Mouse (Mus musculus) olfactory bulb, adult 2 months (tissue): ENCODE data around the gene Kcnab3. TPM values are rescaled to one million over a fixed set of nuclear protein-coding genes. Genes with fewer than 3 reads are reported as not detected.
A peak's percentile ranks its signal among the peaks of the same experiment; 100 is the strongest.

Experiments
- H3K27ac ChIP-seq: fragments of 200-500 bp; 2 replicates; pipeline ENCODE4 v1.5.1; 2012; ENCODE audit warnings: low read depth, low read length; ENCODE audit not compliant: insufficient read depth
- H3K4me1 ChIP-seq: fragments of 200-500 bp; 2 replicates; pipeline ENCODE4 v1.6.1; 2012; ENCODE audit warnings: low read length; ENCODE audit not compliant: control insufficient read depth, insufficient read depth
- H3K4me3 ChIP-seq: fragments of 200-500 bp; 2 replicates; pipeline ENCODE4 v1.5.1; 2012; ENCODE audit warnings: mild to moderate bottlenecking, low read depth, low read length, moderate library complexity; ENCODE audit not compliant: insufficient read depth
- CTCF ChIP-seq: fragments of 200-500 bp; IDR thresholded peaks from 2 replicates; pipeline ENCODE4 v1.5.1; 2012; ENCODE audit warnings: low read depth, mild to moderate bottlenecking, low read length, moderate library complexity; ENCODE audit not compliant: insufficient read depth
- POLR2A ChIP-seq: fragments of 200-500 bp; IDR thresholded peaks from 2 replicates; pipeline ENCODE4 v1.6.1; 2012; ENCODE audit warnings: mild to moderate bottlenecking, low read depth, low read length, moderate library complexity; ENCODE audit not compliant: insufficient read depth
- WGBS: fragments of 180-500 bp; shearing (Covaris S2); methylation state at CpG from one replicate; pipeline ENCODE4 v1.1.7; 2018; 5-methylcytosine and 5-hydroxymethylcytosine counted together
- polyA plus RNA-seq: library from polyadenylated mRNA; stranded (reverse); fragments of >200 nt; gene quantifications from 2 replicates; pipeline ENCODE4 v1.2.4, GENCODE M21; 2012; ENCODE audit warnings: low replicate concordance; ENCODE audit not compliant: missing spikeins, insufficient read depth, insufficient read length

The Kcnab3 gene
- not detected in 2 replicates for polyA plus RNA-seq

- Histone ChIP-seq H3K4me3 (peak within 1 kb of the TSS; percentile 69), H3K27ac (peak within 1 kb of the TSS; percentile 60), H3K4me1 (peaks cover 36% of the 10 kb centered on the region)
- TF ChIP-seq CTCF, result no peak
- TF ChIP-seq POLR2A, result peak; percentile 83
- WGBS, result 7% methylated on average over 26 of the region's 26 CpGs
Observed at GRCm38 (mm10) chr11:69325628-69326407, at the start of gene Kcnab3. Kcnab3 (plus strand) TSS chr11:69326258.

- Histone ChIP-seq H3K27ac (no peak overlapping the region), H3K4me3 (no peak overlapping the region), H3K4me1 (peaks cover 6% of the 10 kb centered on the region)
- no peak for TF ChIP-seq POLR2A
- no peak for TF ChIP-seq CTCF
- WGBS, result 76% methylated on average over 5 of the region's 5 CpGs
Observed at GRCm38 (mm10) chr11:69277267-69277666, 48.8 kb upstream of the Kcnab3 start.

- H3K4me3 ChIP-seq, result no peak overlapping the region
- TF ChIP-seq POLR2A (no peak), CTCF (no peak)
Observed at GRCm38 (mm10) chr11:69291111-69291510, 34.9 kb upstream of the Kcnab3 start.

GRCm38 (mm10) chr11:69295286-69295685 lies 30.8 kb upstream of the Kcnab3 start:
- TF ChIP-seq CTCF, result no peak
- TF ChIP-seq POLR2A, result no peak
- WGBS, result 90% methylated on average over 3 of the region's 3 CpGs

More at GRCm38 (mm10) chr11:69291111-69291510, 34.9 kb upstream of the Kcnab3 start:
- Histone ChIP-seq H3K27ac (no peak overlapping the region), H3K4me1 (no peaks in the 10 kb centered on the region)
- 96% methylated on average over 5 of the region's 5 CpGs for WGBS

GRCm38 (mm10) chr11:69297799-69298198 lies 28.3 kb upstream of the Kcnab3 start:
- Histone ChIP-seq H3K4me3 (no peak overlapping the region), H3K27ac (no peak overlapping the region), H3K4me1 (no peaks in the 10 kb centered on the region)
- WGBS, result 78% methylated on average over 2 of the region's 2 CpGs
- TF ChIP-seq POLR2A (no peak), CTCF (no peak)

More at GRCm38 (mm10) chr11:69295286-69295685, 30.8 kb upstream of the Kcnab3 start:
- Histone ChIP-seq H3K4me3 (no peak overlapping the region), H3K4me1 (no peaks in the 10 kb centered on the region), H3K27ac (no peak overlapping the region)

GRCm38 (mm10) chr11:69298231-69298630 lies 27.8 kb upstream of the Kcnab3 start:
- H3K4me3 ChIP-seq, result no peak overlapping the region
- no peak overlapping the region for H3K27ac ChIP-seq
- no peaks in the 10 kb centered on the region for H3K4me1 ChIP-seq
- no peak for TF ChIP-seq POLR2A
- no peak for TF ChIP-seq CTCF
- 74% methylated on average over 7 of the region's 7 CpGs for WGBS

GRCm38 (mm10) chr11:69302817-69303216 lies 23.2 kb upstream of the Kcnab3 start:
- Histone ChIP-seq H3K27ac (no peak overlapping the region), H3K4me3 (no peak overlapping the region), H3K4me1 (no peaks in the 10 kb centered on the region)
- WGBS, result 80% methylated on average over 7 of the region's 7 CpGs
- TF ChIP-seq POLR2A (no peak), CTCF (no peak)

GRCm38 (mm10) chr11:69305291-69305690 lies 20.8 kb upstream of the Kcnab3 start:
- TF ChIP-seq CTCF (no peak), POLR2A (no peak)
- Histone ChIP-seq H3K4me1 (no peaks in the 10 kb centered on the region), H3K4me3 (no peak overlapping the region), H3K27ac (no peak overlapping the region)
- WGBS, result 90% methylated on average over 9 of the region's 9 CpGs

GRCm38 (mm10) chr11:69306039-69306438 lies 20.0 kb upstream of the Kcnab3 start:
- no peak overlapping the region for H3K4me3 ChIP-seq

More at GRCm38 (mm10) chr11:69306039-69306438, 20.0 kb upstream of the Kcnab3 start:
- Histone ChIP-seq H3K27ac (no peak overlapping the region), H3K4me1 (no peaks in the 10 kb centered on the region)
- WGBS, result 99% methylated on average over 2 of the region's 2 CpGs
- TF ChIP-seq POLR2A (no peak), CTCF (no peak)
